Mouse (Mus musculus): ENCODE measurements around the gene Cenpb.

Cenpb gene

GRCm38 (mm10) chr2:131178828-131179245, 1.0 kb downstream of the Cenpb start:
- H3K9me3 ChIP-seq (ENCODE audit: low read length) = no peaks in the 10 kb centered on the region
- H3K4me3 ChIP-seq (replicated peaks; ENCODE audit: low read length) = peak overlapping the region; percentile 92
- peaks cover 33% of the 10 kb centered on the region for H3K36me3 ChIP-seq (ENCODE audit: insufficient read depth, low read length)
- H3K27me3 ChIP-seq (ENCODE audit: insufficient read depth, low read length) = peaks cover 2% of the 10 kb centered on the region; the same call in 1 of the 2 replicates
- H3K4me1 ChIP-seq (replicated peaks; ENCODE audit: low read depth, low read length) = peaks cover 63% of the 10 kb centered on the region
- TF ChIP-seq POU5F1 (IDR thresholded peaks at IDR 0.05; ENCODE audit: borderline replicate concordance, low read length) (no peak), NANOG (IDR thresholded peaks at IDR 0.05; ENCODE audit: borderline replicate concordance, low read length) (no peak), CTCF (conservative IDR thresholded peaks at IDR 0.05; ENCODE audit: low read length) (no peak)

- peaks cover 33% of the 10 kb centered on the region for H3K36me3 ChIP-seq (ENCODE audit: insufficient read depth, low read length)
- no peak for TF ChIP-seq CTCF (conservative IDR thresholded peaks at IDR 0.05; ENCODE audit: low read length)
- TF ChIP-seq NANOG (IDR thresholded peaks at IDR 0.05; ENCODE audit: borderline replicate concordance, low read length) = no peak
- no peak for TF ChIP-seq POU5F1 (IDR thresholded peaks at IDR 0.05; ENCODE audit: borderline replicate concordance, low read length)
- peak overlapping the region; percentile 92 for H3K4me3 ChIP-seq (replicated peaks; ENCODE audit: low read length)
- H3K27me3 ChIP-seq (ENCODE audit: insufficient read depth, low read length) = peaks cover 10% of the 10 kb centered on the region
- H3K9me3 ChIP-seq (ENCODE audit: low read length) = no peaks in the 10 kb centered on the region
- peaks cover 63% of the 10 kb centered on the region for H3K4me1 ChIP-seq (replicated peaks; ENCODE audit: low read depth, low read length)
Observed at GRCm38 (mm10) chr2:131177932-131178331, 1.9 kb downstream of the Cenpb start.

GRCm38 (mm10) chr2:131176491-131176890, 3.4 kb downstream of the Cenpb start:
- no peak for TF ChIP-seq NANOG (IDR thresholded peaks at IDR 0.05; ENCODE audit: borderline replicate concordance, low read length)
- no peak for TF ChIP-seq POU5F1 (IDR thresholded peaks at IDR 0.05; ENCODE audit: borderline replicate concordance, low read length)
- no peak for TF ChIP-seq CTCF (conservative IDR thresholded peaks at IDR 0.05; ENCODE audit: low read length)
- Histone ChIP-seq H3K9me3 (ENCODE audit: low read length) (no peaks in the 10 kb centered on the region), H3K27me3 (ENCODE audit: insufficient read depth, low read length) (peaks cover 25% of the 10 kb centered on the region), H3K36me3 (ENCODE audit: insufficient read depth, low read length) (peaks cover 33% of the 10 kb centered on the region), H3K4me1 (replicated peaks; ENCODE audit: low read depth, low read length) (peaks cover 75% of the 10 kb centered on the region), H3K4me3 (replicated peaks; ENCODE audit: low read length) (peak overlapping the region; percentile 17; the same call in 1 of the 2 replicates)

GRCm38 (mm10) chr2:131175945-131176309, 3.9 kb downstream of the Cenpb start:
- Histone ChIP-seq H3K27me3 (ENCODE audit: insufficient read depth, low read length) (peaks cover 30% of the 10 kb centered on the region), H3K9me3 (ENCODE audit: low read length) (no peaks in the 10 kb centered on the region), H3K36me3 (ENCODE audit: insufficient read depth, low read length) (peaks cover 33% of the 10 kb centered on the region), H3K4me1 (replicated peaks; ENCODE audit: low read depth, low read length) (peaks cover 75% of the 10 kb centered on the region), H3K4me3 (replicated peaks; ENCODE audit: low read length) (no peak overlapping the region)
- TF ChIP-seq CTCF (conservative IDR thresholded peaks at IDR 0.05; ENCODE audit: low read length) (no peak), NANOG (IDR thresholded peaks at IDR 0.05; ENCODE audit: borderline replicate concordance, low read length) (no peak), POU5F1 (IDR thresholded peaks at IDR 0.05; ENCODE audit: borderline replicate concordance, low read length) (no peak)

GRCm38 (mm10) chr2:131175286-131175944, 4.5 kb downstream of the Cenpb start:
- H3K4me3 ChIP-seq (replicated peaks; ENCODE audit: low read length) = no peak overlapping the region
- H3K4me1 ChIP-seq (replicated peaks; ENCODE audit: low read depth, low read length) = peaks cover 75% of the 10 kb centered on the region
- peaks cover 33% of the 10 kb centered on the region for H3K36me3 ChIP-seq (ENCODE audit: insufficient read depth, low read length)
- TF ChIP-seq NANOG (IDR thresholded peaks at IDR 0.05; ENCODE audit: borderline replicate concordance, low read length) = no peak
- TF ChIP-seq CTCF (conservative IDR thresholded peaks at IDR 0.05; ENCODE audit: low read length) = no peak
- no peak for TF ChIP-seq POU5F1 (IDR thresholded peaks at IDR 0.05; ENCODE audit: borderline replicate concordance, low read length)
- H3K9me3 ChIP-seq (ENCODE audit: low read length) = no peaks in the 10 kb centered on the region
- peaks cover 35% of the 10 kb centered on the region for H3K27me3 ChIP-seq (ENCODE audit: insufficient read depth, low read length)

GRCm38 (mm10) chr2:131174700-131175099, 5.2 kb downstream of the Cenpb start:
- peaks cover 33% of the 10 kb centered on the region for H3K36me3 ChIP-seq (ENCODE audit: insufficient read depth, low read length)
- TF ChIP-seq NANOG (IDR thresholded peaks at IDR 0.05; ENCODE audit: borderline replicate concordance, low read length) (no peak), POU5F1 (IDR thresholded peaks at IDR 0.05; ENCODE audit: borderline replicate concordance, low read length) (no peak), CTCF (conservative IDR thresholded peaks at IDR 0.05; ENCODE audit: low read length) (no peak)
- peak overlapping the region; percentile 77 for H3K4me3 ChIP-seq (replicated peaks; ENCODE audit: low read length)
- H3K27me3 ChIP-seq (ENCODE audit: insufficient read depth, low read length) = peaks cover 38% of the 10 kb centered on the region
- H3K4me1 ChIP-seq (replicated peaks; ENCODE audit: low read depth, low read length) = peaks cover 79% of the 10 kb centered on the region
- H3K9me3 ChIP-seq (ENCODE audit: low read length) = no peaks in the 10 kb centered on the region

GRCm38 (mm10) chr2:131172322-131172721, 7.5 kb downstream of the Cenpb start:
- peaks cover 85% of the 10 kb centered on the region for H3K4me1 ChIP-seq (replicated peaks; ENCODE audit: low read depth, low read length)
- H3K27me3 ChIP-seq (ENCODE audit: insufficient read depth, low read length) = peaks cover 38% of the 10 kb centered on the region
- no peak overlapping the region for H3K4me3 ChIP-seq (replicated peaks; ENCODE audit: low read length)
- no peak for TF ChIP-seq POU5F1 (IDR thresholded peaks at IDR 0.05; ENCODE audit: borderline replicate concordance, low read length)
- no peak for TF ChIP-seq NANOG (IDR thresholded peaks at IDR 0.05; ENCODE audit: borderline replicate concordance, low read length)
- TF ChIP-seq CTCF (conservative IDR thresholded peaks at IDR 0.05; ENCODE audit: low read length) = no peak
- peaks cover 16% of the 10 kb centered on the region for H3K36me3 ChIP-seq (ENCODE audit: insufficient read depth, low read length)
- H3K9me3 ChIP-seq (ENCODE audit: low read length) = peaks cover 2% of the 10 kb centered on the region; the same call in 1 of the 2 replicates

GRCm38 (mm10) chr2:131171401-131172104, 8.3 kb downstream of the Cenpb start:
- Histone ChIP-seq H3K36me3 (ENCODE audit: insufficient read depth, low read length) (peaks cover 8% of the 10 kb centered on the region), H3K4me1 (replicated peaks; ENCODE audit: low read depth, low read length) (peaks cover 79% of the 10 kb centered on the region), H3K27me3 (ENCODE audit: insufficient read depth, low read length) (peaks cover 38% of the 10 kb centered on the region), H3K9me3 (ENCODE audit: low read length) (peaks cover 7% of the 10 kb centered on the region; the same call in 1 of the 2 replicates), H3K4me3 (replicated peaks; ENCODE audit: low read length) (peak overlapping the region; percentile 68)
- TF ChIP-seq CTCF (conservative IDR thresholded peaks at IDR 0.05; ENCODE audit: low read length) = no peak
- TF ChIP-seq POU5F1 (IDR thresholded peaks at IDR 0.05; ENCODE audit: borderline replicate concordance, low read length) = no peak
- no peak for TF ChIP-seq NANOG (IDR thresholded peaks at IDR 0.05; ENCODE audit: borderline replicate concordance, low read length)

Measured in E14TG2a.4 (cell line).